Mouse (Mus musculus) right cerebral cortex, postnatal 25 days (tissue): ENCODE results near the gene Fgfr2.

Experiments
- DNase-seq: peaks from one replicate; pipeline ENCODE4 v3.0.0; 2022

Fgfr2 gene

GRCm38 (mm10) chr7:130257991-130258703 lies 2865.0 kb downstream of the Fgfr2 start:
- DNase-seq: no peak

DNA sequence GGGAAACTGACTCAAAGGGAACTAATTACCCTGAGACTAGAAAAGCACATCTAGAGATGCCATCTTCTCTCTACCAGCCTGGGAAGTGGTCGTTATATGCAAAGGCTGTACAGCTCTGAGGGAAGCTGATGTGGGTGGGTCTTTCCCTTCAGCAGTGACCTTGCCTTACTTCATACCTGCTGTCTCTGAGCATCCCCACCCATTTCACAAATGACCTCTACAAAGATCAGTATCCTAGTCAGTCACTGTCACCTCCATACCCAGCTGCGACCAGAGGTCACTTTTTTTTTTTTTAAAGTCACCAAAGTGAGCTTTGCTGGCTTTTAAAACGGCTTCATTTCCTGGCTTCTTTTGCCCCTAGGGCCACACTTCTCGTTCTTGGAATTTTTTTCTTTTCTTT lies 2869.9 kb downstream of the Fgfr2 start:
- no peak for DNase-seq

GRCm38 (mm10) chr7:130251936-130252523 lies 2871.1 kb downstream of the Fgfr2 start:
- DNase-seq: no peak

DNA sequence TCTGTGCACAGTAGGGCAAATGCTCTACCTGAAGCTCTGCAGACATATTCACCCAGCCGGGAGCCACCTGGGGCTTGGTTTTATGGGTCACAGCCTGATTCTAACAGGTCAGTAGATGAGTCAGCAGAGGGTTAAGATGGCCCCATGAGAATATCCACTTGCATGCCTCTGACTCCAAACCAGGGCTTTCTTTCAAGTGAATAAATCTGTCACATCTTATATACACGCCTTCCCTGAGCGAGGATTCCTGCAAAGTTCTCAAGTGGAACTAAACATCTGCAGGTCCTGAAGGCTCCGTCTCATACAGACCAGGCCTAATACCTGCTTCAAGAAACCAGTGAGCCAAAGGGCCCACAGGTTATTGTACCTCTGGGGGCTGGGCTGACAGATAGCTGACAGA lies 2872.2 kb downstream of the Fgfr2 start:
- no peak for DNase-seq

GRCm38 (mm10) chr7:130248403-130248802 lies 2874.7 kb downstream of the Fgfr2 start:
- DNase-seq: no peak

DNA sequence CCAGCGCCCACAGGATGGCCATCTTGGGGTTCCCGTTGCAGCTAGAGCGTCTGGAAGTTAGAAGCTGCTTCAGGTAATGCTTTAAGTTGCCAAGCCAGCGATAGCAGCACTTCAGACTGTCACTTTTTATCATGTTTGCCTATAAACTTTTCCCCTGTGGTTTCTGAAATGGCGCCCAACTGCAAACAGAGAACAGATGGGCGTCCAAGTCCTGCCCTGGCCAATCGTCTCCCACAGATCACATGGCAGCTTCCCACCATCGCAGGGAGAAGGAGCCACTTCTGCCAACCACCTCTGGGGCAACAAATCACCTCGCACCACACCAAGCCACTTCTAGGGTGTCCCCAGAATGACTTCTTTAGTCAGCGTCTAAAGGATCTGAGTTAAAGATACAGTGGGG lies 2875.3 kb downstream of the Fgfr2 start:
- no peak for DNase-seq

GRCm38 (mm10) chr7:130246483-130246882 lies 2876.7 kb downstream of the Fgfr2 start:
- DNase-seq: no peak

DNA sequence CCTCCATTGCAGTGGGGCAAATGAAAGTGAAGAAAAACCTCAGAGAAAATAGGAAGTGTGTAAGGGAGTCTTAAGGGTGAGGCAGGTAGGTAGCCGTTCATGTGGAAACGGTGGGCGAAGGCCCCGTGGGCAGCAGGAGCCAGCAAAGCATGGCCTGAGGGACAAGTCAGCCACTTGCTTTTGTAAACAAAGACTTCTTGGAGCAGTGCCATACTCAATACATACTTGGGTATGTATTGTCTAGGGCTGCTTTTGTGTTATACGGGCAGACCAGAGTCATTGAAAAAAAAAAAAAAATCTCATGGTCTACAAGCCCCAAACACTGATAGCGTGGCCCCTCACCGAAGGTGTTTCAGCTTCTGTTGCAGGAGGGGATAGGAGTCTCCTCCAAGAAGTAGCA lies 2878.6 kb downstream of the Fgfr2 start:
- DNase-seq: no peak

- no peak for DNase-seq
Observed at GRCm38 (mm10) chr7:130243811-130244210, 2879.3 kb downstream of the Fgfr2 start.

GRCm38 (mm10) chr7:130240191-130240590 lies 2883.0 kb downstream of the Fgfr2 start:
- DNase-seq: no peak

GRCm38 (mm10) chr7:130237244-130237643 lies 2885.9 kb downstream of the Fgfr2 start:
- no peak for DNase-seq

DNA sequence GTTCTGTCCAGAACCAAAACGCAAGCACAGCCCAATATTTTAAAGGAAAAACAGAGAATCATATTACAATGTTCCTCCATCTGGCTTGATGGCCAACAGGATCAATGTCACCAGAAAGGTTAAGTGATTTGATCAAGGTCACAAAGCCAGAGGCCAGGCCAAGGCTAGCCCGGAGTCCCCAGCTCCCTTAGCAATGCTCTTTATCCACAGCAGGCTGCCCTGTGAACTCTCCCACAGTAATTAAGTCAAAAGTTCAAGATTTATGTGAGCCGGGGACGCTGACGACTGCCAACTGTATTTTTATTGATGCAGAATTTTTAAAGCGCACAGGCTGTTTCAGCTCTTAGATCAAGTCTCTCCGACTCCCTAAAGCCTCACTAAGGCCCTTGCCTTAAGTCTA lies 2889.4 kb downstream of the Fgfr2 start:
- no peak for DNase-seq

GRCm38 (mm10) chr7:130230034-130230433 lies 2893.1 kb downstream of the Fgfr2 start:
- DNase-seq: no peak

DNA sequence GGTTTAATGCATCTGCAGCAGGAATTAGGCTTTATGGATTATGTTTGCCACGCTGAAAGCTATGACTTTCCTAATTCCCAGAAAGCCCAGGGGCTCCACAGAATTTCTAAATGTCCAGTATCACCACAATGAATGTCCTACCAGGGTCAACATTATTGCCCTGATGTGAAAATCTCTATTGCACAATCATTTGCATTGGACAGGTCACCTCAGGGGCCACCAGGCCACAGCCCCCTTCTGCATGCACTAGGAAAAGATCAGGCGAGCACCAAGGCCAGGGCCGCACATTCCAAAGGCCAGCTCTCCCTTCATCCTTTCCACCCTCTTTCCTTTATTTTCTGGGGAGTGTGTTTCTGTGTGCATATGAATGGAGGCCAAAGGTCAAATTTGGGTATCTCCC lies 2897.9 kb downstream of the Fgfr2 start:
- DNase-seq: no peak

- no peak for DNase-seq
Observed at GRCm38 (mm10) chr7:130222633-130223354, 2900.4 kb downstream of the Fgfr2 start.

DNA sequence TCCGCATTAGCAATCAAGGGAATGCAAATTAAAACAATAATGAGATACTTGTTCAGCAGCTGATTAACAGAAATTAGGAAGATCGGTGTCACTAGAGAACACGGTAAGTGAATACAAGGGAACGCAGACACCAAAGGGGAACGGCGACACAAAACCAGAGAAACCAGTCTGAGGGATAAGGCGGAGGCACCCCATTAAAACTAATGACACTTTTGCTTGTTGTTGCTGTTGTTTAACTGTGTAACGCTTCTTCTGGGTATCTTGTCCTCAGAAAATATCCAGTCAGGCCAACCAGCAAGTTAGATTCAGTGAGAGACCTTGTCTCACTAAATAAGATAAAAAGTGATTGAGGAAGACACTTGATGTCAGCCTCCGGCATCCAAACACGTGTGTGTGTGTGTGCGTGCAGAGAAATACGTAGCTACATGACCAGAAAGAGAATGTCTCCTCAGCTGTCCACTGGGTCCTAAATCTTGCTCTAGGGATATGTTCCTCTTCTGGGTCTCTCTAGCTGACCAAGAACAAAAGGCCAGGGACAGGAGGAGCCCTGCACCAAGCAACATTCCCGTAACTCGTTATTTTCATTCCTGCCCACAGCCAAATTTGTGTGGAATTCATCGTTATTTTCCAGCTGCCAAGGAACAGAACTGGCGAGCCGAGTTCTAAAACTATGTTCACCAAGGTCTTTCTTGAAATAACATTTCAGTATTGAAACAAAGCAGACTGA lies 2901.3 kb downstream of the Fgfr2 start:
- no peak for DNase-seq

- no peak for DNase-seq
Observed at GRCm38 (mm10) chr7:130220627-130221026, 2902.5 kb downstream of the Fgfr2 start.

DNA sequence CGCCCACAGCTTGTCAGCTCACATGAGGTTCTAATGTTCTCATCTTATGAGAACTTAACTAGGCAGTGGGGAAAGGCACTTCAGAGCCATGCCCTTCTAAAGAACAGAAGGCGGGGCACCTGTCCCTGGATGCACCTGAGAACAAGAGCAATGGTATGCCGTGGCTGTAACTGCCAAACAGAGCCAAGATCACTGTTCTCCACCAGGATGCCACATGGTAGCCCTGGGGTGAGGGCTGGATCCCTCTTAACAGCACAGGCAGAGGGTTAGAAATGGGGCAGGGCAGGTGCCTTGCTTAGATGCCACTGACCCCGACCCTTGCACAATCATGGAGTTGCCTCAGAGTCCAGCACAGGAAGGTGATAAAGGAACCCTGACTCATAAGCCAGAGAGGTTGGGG lies 2903.3 kb downstream of the Fgfr2 start:
- DNase-seq: no peak

GRCm38 (mm10) chr7:130216272-130216671 lies 2906.9 kb downstream of the Fgfr2 start:
- DNase-seq: no peak

DNA sequence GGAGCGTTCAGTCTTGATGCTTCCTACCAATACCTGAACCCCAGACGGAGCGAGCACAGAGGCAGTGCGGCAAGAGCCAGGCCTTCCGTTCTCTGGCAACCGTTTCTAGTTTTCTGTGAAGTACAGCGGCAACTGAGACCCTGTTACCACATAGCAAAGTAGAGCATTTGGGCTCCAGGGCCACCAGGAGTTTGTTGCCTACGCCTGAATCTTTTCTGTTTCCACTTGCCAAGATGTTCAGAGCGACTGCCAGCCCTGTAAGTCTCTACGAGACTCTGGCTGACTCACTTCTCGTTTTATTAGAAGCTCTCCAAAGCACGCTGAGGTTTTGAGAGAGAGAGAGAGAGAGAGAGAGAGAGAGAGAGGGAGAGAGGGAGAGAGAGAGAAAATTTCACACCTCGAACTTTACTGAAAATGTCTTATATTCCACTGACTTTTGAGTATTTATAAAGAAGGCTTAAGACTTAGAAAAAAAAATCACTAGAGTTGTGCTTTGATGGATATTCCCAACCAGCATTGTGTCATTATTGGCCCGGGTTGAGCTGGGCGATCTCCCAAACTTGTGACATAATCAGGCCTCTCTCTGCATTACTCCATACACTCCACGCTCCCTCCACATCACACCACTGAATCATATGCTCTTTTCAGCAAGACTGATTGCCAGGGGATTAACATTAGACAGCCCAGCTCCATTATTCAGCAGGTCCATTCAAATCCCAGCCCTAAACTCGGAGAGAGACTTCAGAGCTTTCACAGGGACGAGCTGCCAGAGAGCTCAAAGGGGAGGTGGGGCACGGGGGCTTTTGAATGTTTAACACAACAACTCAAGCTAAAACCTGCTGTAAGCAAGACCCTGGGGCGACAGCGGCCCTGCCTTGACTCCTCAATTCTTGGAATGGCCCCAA lies 2907.6 kb downstream of the Fgfr2 start:
- peak; percentile 49 for DNase-seq

DNA sequence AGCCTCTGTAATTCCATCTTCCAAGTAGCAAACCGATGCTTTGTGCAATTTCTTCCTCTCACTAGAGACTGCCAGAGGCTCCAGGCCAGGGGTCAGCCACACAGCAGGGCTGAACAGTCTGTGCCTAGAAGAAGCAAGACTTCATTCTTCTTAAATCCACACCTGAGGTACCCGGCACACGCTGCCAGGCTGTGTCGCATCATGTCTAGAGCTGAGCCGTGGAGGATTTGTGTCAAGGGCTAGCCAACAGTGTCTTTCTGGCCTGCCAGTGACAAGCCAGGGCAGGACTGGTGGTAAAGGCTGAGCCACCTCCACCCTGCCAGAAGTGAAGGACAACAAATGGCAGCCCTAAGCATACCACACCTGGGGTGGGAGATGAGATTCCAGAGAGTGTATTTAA lies 2910.0 kb downstream of the Fgfr2 start:
- DNase-seq: no peak

DNA sequence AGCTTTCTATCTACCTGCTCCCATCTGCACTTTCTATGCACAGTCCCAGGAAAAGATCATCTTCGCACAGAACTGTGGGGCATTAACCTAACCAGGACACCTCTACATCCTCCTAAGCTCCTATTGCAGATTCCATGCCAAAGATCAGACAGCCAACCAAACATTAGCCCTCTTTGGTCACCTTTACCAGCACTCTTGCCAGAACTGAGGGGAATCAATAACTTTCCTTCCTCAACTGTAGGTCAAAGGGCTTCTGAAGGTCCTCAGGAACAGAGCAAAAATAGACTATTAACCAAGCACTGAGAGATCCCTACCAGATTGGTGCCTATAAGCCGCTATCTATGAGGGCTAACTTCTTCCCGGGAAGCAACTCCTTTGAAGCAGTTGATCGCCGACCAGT lies 2911.7 kb downstream of the Fgfr2 start:
- DNase-seq: no peak
